Mouse (Mus musculus) CH12.LX (cell line): Measurements from ENCODE around the gene Srgap2. TPM values are rescaled to one million over a fixed set of nuclear protein-coding genes. Genes with fewer than 3 reads are reported as not detected.

Experiments
- DNase-seq: peaks from one replicate; pipeline ENCODE4 v3.0.0-alpha.2; 2013; ENCODE audit errors: extremely low read depth
- H3K27ac ChIP-seq: 2 replicates; pipeline ENCODE4 v1.5.1; 2012; ENCODE audit warnings: low read depth, mild to moderate bottlenecking, control low read depth, moderate library complexity; ENCODE audit not compliant: insufficient read depth
- H3K27me3 ChIP-seq: replicated peaks from 2 replicates; pipeline ENCODE3; 2012; ENCODE audit warnings: inconsistent platforms
- H3K36me3 ChIP-seq, 2 experiments: replicated peaks in 1 of 2; 2 replicates each; pipeline versions ENCODE3 to v1.6.1; 2012; ENCODE audit warnings: inconsistent platforms in 1 of 2, low read length in 1 of 2, mild to moderate bottlenecking in 1 of 2, mixed read lengths in 1 of 2, moderate library complexity in 1 of 2; ENCODE audit not compliant: control insufficient read depth in 1 of 2, insufficient read depth in 1 of 2
- H3K4me1 ChIP-seq, 2 experiments: 2 replicates each; pipeline ENCODE4 v1.6.1; 2012; ENCODE audit warnings: inconsistent platforms in 1 of 2, moderate library complexity in 1 of 2; ENCODE audit not compliant: insufficient read depth in 2 of 2, control insufficient read depth in 1 of 2
- H3K4me2 ChIP-seq: 2 replicates; pipeline ENCODE4 v1.6.1; 2012; ENCODE audit warnings: low read depth, mild to moderate bottlenecking, control low read depth; ENCODE audit not compliant: poor library complexity, insufficient read depth, severe bottlenecking
- H3K4me3 ChIP-seq, 3 experiments: fragments of 150-350 bp in 1 of 3; sonication (generic) in 1 of 3; replicated peaks in 1 of 3; 2 replicates each; pipeline versions ENCODE3 to v1.5.1; 2011 to 2012; ENCODE audit warnings: low read depth in 2 of 3, low read length in 2 of 3, mild to moderate bottlenecking in 2 of 3, moderate library complexity in 2 of 3, control low read depth in 1 of 3, improper control_type of control experiment in 1 of 3, inconsistent platforms in 1 of 3, mixed read lengths in 1 of 3; ENCODE audit not compliant: poor library complexity in 1 of 3
- H3K79me2 ChIP-seq: replicated peaks from 2 replicates; pipeline ENCODE4 v1.6.1; 2012; ENCODE audit warnings: mild to moderate bottlenecking, moderate library complexity; ENCODE audit not compliant: control insufficient read depth, poor library complexity, insufficient read depth, severe bottlenecking; ENCODE audit errors: extremely low read depth
- H3K9ac ChIP-seq: 2 replicates; pipeline ENCODE4 v1.6.1; 2012; ENCODE audit warnings: low read depth, mild to moderate bottlenecking, control low read depth, moderate library complexity; ENCODE audit not compliant: insufficient read depth
- H3K9me3 ChIP-seq: replicated peaks from 2 replicates; pipeline ENCODE3; 2012; ENCODE audit warnings: low read length, inconsistent platforms, mixed read lengths
- CHD1 ChIP-seq: IDR thresholded peaks from 2 replicates; pipeline ENCODE4 v1.6.1; 2012; ENCODE audit warnings: low read depth, low read length, improper control_type of control experiment, inconsistent platforms
- CHD2 ChIP-seq: IDR thresholded peaks from 2 replicates; pipeline ENCODE4 v1.6.1; 2011; ENCODE audit warnings: low read length, improper control_type of control experiment
- E2F4 ChIP-seq: IDR thresholded peaks from 2 replicates; pipeline ENCODE4 v1.6.1; 2011; ENCODE audit warnings: low read depth, low read length, improper control_type of control experiment; ENCODE audit not compliant: insufficient replicate concordance
- ETS1 ChIP-seq: conservative IDR thresholded peaks from 2 replicates; pipeline ENCODE4 v1.6.1; 2012; ENCODE audit warnings: low read depth, mild to moderate bottlenecking, inconsistent platforms, low read length, improper control_type of control experiment, moderate library complexity
- MAFK ChIP-seq: IDR thresholded peaks from 2 replicates; pipeline ENCODE4 v1.6.1; 2011; ENCODE audit warnings: low read length, improper control_type of control experiment; ENCODE audit not compliant: insufficient replicate concordance
- NRF1 ChIP-seq: IDR thresholded peaks from 2 replicates; pipeline ENCODE4 v1.6.1; 2014; ENCODE audit warnings: low read depth, mild to moderate bottlenecking, inconsistent platforms, low read length, improper control_type of control experiment, moderate library complexity
- SIN3A ChIP-seq: IDR thresholded peaks from 2 replicates; pipeline ENCODE4 v1.6.1; 2012; ENCODE audit warnings: low read length, improper control_type of control experiment, inconsistent platforms
- TBP ChIP-seq: conservative IDR thresholded peaks from 2 replicates; pipeline ENCODE4 v1.6.1; 2011; ENCODE audit warnings: low read depth, low read length, improper control_type of control experiment
- UBTF ChIP-seq: IDR thresholded peaks from 2 replicates; pipeline ENCODE4 v1.6.1; 2012; ENCODE audit warnings: low read depth, mild to moderate bottlenecking, inconsistent platforms, low read length, improper control_type of control experiment, moderate library complexity
- ZKSCAN1 ChIP-seq: IDR thresholded peaks from 2 replicates; pipeline ENCODE4 v1.6.1; 2012; ENCODE audit warnings: low read depth, inconsistent platforms, low read length, improper control_type of control experiment, borderline replicate concordance
- ZNF384 ChIP-seq: IDR thresholded peaks from 2 replicates; pipeline ENCODE4 v1.6.1; 2012; ENCODE audit warnings: low read depth, low read length, improper control_type of control experiment, inconsistent platforms
- dilution Hi-C: fragments of 300-500 bp; cut with MboI; formaldehyde crosslinking; loops from 2 replicates; pipeline ENCODE4 v1.14.3; 2020; ENCODE audit warnings: low sequenced_read_pairs; ENCODE audit not compliant: extremely low pct_unique_long_range_greater_than_20kb, extremely low pct_ligation_motif_present
- in situ Hi-C: fragments of 300-500 bp; cut with MboI; formaldehyde crosslinking; loops from 3 replicates; pipeline ENCODE4 v1.14.3; 2019; ENCODE audit warnings: low sequenced_read_pairs, low pct_ligation_motif_present, low pct_unique_long_range_greater_than_20kb, mixed read lengths
- polyA plus RNA-seq: library from polyadenylated mRNA; unstranded; fragments of >175 nt; gene quantifications from 2 replicates; pipeline ENCODE4 v1.2.1, GENCODE M21; 2012; ENCODE audit warnings: low read depth; ENCODE audit not compliant: insufficient read length
- total RNA-seq, 2 experiments: library from RNA; depleted of rRNA; stranded (reverse); fragments of 300-350 nt in 1 of 2; fragments of >200 nt in 1 of 2; gene quantifications; 2 replicates each; pipeline ENCODE4 v1.2.3; 2012 to 2014

The Srgap2 gene
- total and polyA plus RNA-seq, 3 experiments: 9.7 to 28.1 (median 26.8) TPM

DNA sequence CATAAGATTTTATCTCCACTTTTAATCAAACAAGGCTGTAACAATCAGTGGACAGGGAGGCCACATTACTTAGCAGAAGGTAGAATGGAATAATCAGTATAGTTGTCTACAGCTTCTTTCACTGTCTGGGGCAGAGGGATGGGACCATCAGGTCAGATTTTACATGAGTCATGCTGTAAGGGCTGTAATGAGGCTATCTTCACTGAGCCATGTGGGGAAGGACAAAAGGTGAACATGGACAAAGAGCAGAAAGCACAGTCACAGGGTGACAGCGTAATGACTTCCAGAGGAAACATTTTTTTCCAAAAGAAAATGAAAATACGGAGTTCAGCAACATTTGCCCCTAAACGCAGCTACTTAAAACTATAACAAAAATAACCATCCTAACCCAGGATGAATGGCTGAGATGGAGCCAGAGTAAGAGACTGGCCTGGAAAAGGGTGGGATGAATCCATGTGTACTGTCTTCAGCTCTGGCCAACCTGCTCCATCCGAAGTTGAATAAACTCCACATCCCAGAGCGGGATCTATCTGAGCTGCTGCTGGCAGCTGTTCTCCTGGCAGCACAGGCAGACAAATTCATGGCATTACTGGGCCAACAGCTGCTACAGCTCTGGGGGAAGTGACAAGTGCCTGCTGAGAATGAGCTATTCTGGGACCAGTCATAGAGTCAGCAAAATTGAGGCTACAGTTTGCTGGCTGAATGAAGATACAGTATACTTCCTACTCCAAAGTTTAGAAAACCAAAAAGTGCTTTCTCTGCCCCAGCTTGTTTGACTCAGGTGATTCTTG, 95.5 kb downstream of the Srgap2 start:
- Histone ChIP-seq H3K9me3 (no peaks in the 10 kb centered on the region), H3K4me3 (no peak overlapping the region), H3K27me3 (no peaks in the 10 kb centered on the region), H3K4me1 (peaks cover 5 to 54% of the 10 kb centered on the region in 2 experiments; a peak in 3 of 4 replicates), H3K79me2 (peaks cover 6% of the 10 kb centered on the region; the same call in 1 of the 2 replicates), H3K9ac (no peak overlapping the region), H3K36me3 (peaks cover 4 to 23% of the 10 kb centered on the region in 2 experiments), H3K27ac (no peak overlapping the region), H3K4me2 (no peak overlapping the region)
- in situ Hi-C loops: no loop called here
- TF ChIP-seq E2F4 (no peak), ETS1 (peak; percentile 26; the same call in 1 of the 2 replicates), MAFK (peak; percentile 48; the same call in 1 of the 2 replicates)
- dilution Hi-C loops: no loop called here
- DNase-seq: peak; percentile 9

GRCm38 (mm10) chr1:131427140-131427821, 99.9 kb downstream of the Srgap2 start:
- TF ChIP-seq ZKSCAN1: no peak
- TF ChIP-seq ZNF384: peak; percentile 90
- dilution Hi-C loops: no loop called here
- Histone ChIP-seq H3K79me2 (peaks cover 2% of the 10 kb centered on the region; the same call in 1 of the 2 replicates), H3K36me3 (peaks cover 0 to 14% of the 10 kb centered on the region in 2 experiments), H3K27ac (no peak overlapping the region), H3K27me3 (no peaks in the 10 kb centered on the region), H3K4me3 (no peak overlapping the region), H3K9ac (no peak overlapping the region), H3K9me3 (no peaks in the 10 kb centered on the region), H3K4me1 (peaks cover 5 to 52% of the 10 kb centered on the region in 2 experiments; a peak in 3 of 4 replicates), H3K4me2 (peak overlapping the region; percentile 46; the same call in 1 of the 2 replicates)
- in situ Hi-C loops: no loop called here
- peak; percentile 33 for DNase-seq

DNA sequence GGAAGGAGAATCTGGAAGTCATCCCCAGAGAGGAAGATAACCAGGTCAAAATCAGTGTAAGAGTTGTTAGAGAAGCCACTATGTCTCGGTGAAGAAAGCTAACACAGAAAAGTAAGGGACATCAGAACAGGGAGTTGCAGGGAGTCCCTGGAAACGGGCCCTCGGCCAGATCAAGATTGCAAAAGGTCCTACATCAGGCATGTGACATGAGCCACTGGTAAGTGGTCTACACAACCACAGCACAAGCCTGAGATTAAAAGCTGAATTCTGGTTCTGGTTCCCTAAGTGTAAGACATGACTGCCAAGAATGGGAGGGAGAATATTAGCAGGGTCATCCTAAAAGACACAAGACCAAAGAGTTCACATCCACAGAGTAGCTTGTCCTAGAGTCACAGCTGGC, 104.1 kb downstream of the Srgap2 start:
- dilution Hi-C loops: no loop called here

More for the DNA sequence above, 104.1 kb downstream of the Srgap2 start:
- 0 out of 2 replicates have a peak, but pooled peaks cover 2% of the 10 kb centered on the region for H3K79me2 ChIP-seq
- H3K4me2 ChIP-seq: no peak overlapping the region
- in situ Hi-C loops: no loop called here
- H3K27me3 ChIP-seq: no peaks in the 10 kb centered on the region
- H3K36me3 ChIP-seq: peaks cover 0 to 9% of the 10 kb centered on the region in 2 experiments
- H3K4me3 ChIP-seq: no peak overlapping the region
- DNase-seq: no peak
- no peak overlapping the region for H3K27ac ChIP-seq
- no peaks in the 10 kb centered on the region for H3K9me3 ChIP-seq
- peaks cover 2 to 26% of the 10 kb centered on the region in 2 experiments; a peak in 3 of 4 replicates for H3K4me1 ChIP-seq
- no peak overlapping the region for H3K9ac ChIP-seq
- TF ChIP-seq TBP (no peak), CHD2 (no peak), SIN3A (no peak), NRF1 (no peak), CHD1 (no peak), ETS1 (no peak), UBTF (no peak)
